ENCODE assay signal across 8 mouse cellular contexts in genomic region chrX:38502182-38502581, GRCm38 (mm10). TPM values are rescaled to one million over a fixed set of nuclear protein-coding genes. Genes with fewer than 3 reads are reported as not detected.
DNase-seq lines count a peak whose midpoint lies in the region; ATAC-seq and TF ChIP-seq lines count a peak whose summit lies in the region.
"Not testable (repeated sequence)": the region's sequence is repeated elsewhere in the genome, so short reads cannot be mapped to it uniquely, and the experiment has no call there.

No protein-coding gene starts in this region.

- not testable (repeated sequence) for H3K4me2 ChIP-seq in intestine, postnatal 0 days (replicated peaks; ENCODE audit: low read depth)

- H3K9ac ChIP-seq in intestine, postnatal 0 days (ENCODE audit: low read depth, low read length): not testable (repeated sequence)

- H3K27me3 ChIP-seq in E14TG2a.4 (ENCODE audit: insufficient read depth, low read length); Patski; intestine, postnatal 0 days (replicated peaks; ENCODE audit: control insufficient read depth, insufficient read depth, low read length); splenic B cell, adult 2 months (ENCODE audit: control insufficient read depth, insufficient read depth, low read length, poor library complexity, severe bottlenecking): not testable (repeated sequence)

- CTCF ChIA-PET in Patski (lab: Charles Lee): not testable (repeated sequence)

- H3K27ac ChIP-seq in gastrocnemius, adult 2 months; intestine, postnatal 0 days (ENCODE audit: low read depth, low read length); left cerebral cortex, adult 2 months: not testable (repeated sequence)

- H3K4me1 ChIP-seq in E14TG2a.4 (replicated peaks; ENCODE audit: low read depth, low read length); intestine, postnatal 0 days (replicated peaks; ENCODE audit: control insufficient read depth, insufficient read depth, low read length); lung, adult 2 months (ENCODE audit: control insufficient read depth, insufficient read depth, low read length): not testable (repeated sequence)

- 63% methylated on average over 5 of the region's 5 CpGs for WGBS in intestine, postnatal 0 days
- WGBS in lung, adult 2 months: 69% methylated on average over 5 of the region's 5 CpGs

- not testable (repeated sequence) for TF ChIP-seq POLR2A in lung, adult 2 months (IDR thresholded peaks at IDR 0.05; ENCODE audit: borderline replicate concordance, extremely low read depth, low read depth, low read length)

- H3K4me3 ChIP-seq in E14TG2a.4 (replicated peaks; ENCODE audit: low read length); gastrocnemius, adult 2 months; intestine, postnatal 0 days (ENCODE audit: low read depth, low read length); left cerebral cortex, adult 2 months; lung, adult 2 months (replicated peaks; ENCODE audit: extremely low read depth, low read depth, low read length): not testable (repeated sequence)

- H3K36me3 ChIP-seq in E14TG2a.4 (ENCODE audit: insufficient read depth, low read length); intestine, postnatal 0 days (ENCODE audit: control insufficient read depth, insufficient read depth); splenic B cell, adult 2 months (ENCODE audit: control insufficient read depth, insufficient read depth, low read length, poor library complexity, severe bottlenecking): not testable (repeated sequence)

- DNase-seq in A20 (ENCODE audit: low read depth, low spot score): peak; percentile 24
- DNase-seq in Patski (ENCODE audit: low read depth, low spot score); gastrocnemius, adult 2 months; left cerebral cortex, adult 2 months (ENCODE audit: extremely low spot score in 1 of 2, low spot score in 2 of 2); lung, adult 2 months: not testable (repeated sequence)
- DNase-seq in splenic B cell, adult 2 months (ENCODE audit: low read depth, low spot score): peak; percentile 15

- not testable (repeated sequence) for H3K9me3 ChIP-seq in E14TG2a.4 (ENCODE audit: low read length); intestine, postnatal 0 days (ENCODE audit: control insufficient read depth)

- POLR2A ChIA-PET in Patski (lab: Charles Lee): not testable (repeated sequence)

- not testable (repeated sequence) for ATAC-seq in Patski; intestine, postnatal 0 days

- in situ Hi-C loops in Patski (cut with MboI; ENCODE audit: low pct_unique_long_range_greater_than_20kb): loop anchor here (25.0 kb wide), 1 partner anchor 260 kb away; the partner anchor contains the start of gene 6030498E09Rik

- TF ChIP-seq CTCF in E14TG2a.4 (conservative IDR thresholded peaks at IDR 0.05; ENCODE audit: low read length) (peak; percentile 48), Patski (IDR thresholded peaks at IDR 0.05) (peak; percentile 52)
- peak; percentile 42 for TF ChIP-seq CTCF in gastrocnemius, adult 2 months (IDR thresholded peaks at IDR 0.05)
- TF ChIP-seq CTCF in intestine, postnatal 0 days (IDR thresholded peaks at IDR 0.05; ENCODE audit: low read depth): peak; percentile 30; the same call in 1 of the 2 replicates
- TF ChIP-seq CTCF in left cerebral cortex, adult 2 months (IDR thresholded peaks at IDR 0.05): peak; percentile 27
- TF ChIP-seq CTCF in lung, adult 2 months (IDR thresholded peaks at IDR 0.05; ENCODE audit: insufficient read depth, low read length): peak; percentile 3; the same call in 1 of the 2 replicates

- intact Hi-C loops in gastrocnemius, adult 2 months (cut with DNase I); left cerebral cortex, adult 2 months (cut with DNase I): not testable (repeated sequence)

RNA-seq across cellular contexts. Expression of gene Lamp2, which starts 45.9 kb away (rescaled TPM):
- 415 TPM for polyA plus RNA-seq in Patski (2021)
- total RNA-seq in gastrocnemius, adult 2 months (2021): 10 to 100 TPM; 63.3 to 74.6 TPM
- polyA plus RNA-seq in intestine, postnatal 0 days (2015; fragmentation: Nextera tagmentation; extraction: Ambion mirVana): 329 and 355 TPM in 2 replicates
- total RNA-seq in left cerebral cortex, adult 2 months (2021): 10 to 100 TPM; 66.9 to 75.4 TPM
- polyA plus RNA-seq in lung, adult 2 months (2012; rRNA removed): 68.0 and 85.8 TPM in 2 replicates
